Mouse (Mus musculus) retina, postnatal 1 day (tissue): ENCODE results near the gene Gm9945.
A peak's percentile ranks its signal among the peaks of the same experiment; 100 is the strongest.

Experiments
- DNase-seq: peaks from one replicate; pipeline ENCODE4 v3.0.0-alpha.2; 2012

Gene Gm9945

DNA sequence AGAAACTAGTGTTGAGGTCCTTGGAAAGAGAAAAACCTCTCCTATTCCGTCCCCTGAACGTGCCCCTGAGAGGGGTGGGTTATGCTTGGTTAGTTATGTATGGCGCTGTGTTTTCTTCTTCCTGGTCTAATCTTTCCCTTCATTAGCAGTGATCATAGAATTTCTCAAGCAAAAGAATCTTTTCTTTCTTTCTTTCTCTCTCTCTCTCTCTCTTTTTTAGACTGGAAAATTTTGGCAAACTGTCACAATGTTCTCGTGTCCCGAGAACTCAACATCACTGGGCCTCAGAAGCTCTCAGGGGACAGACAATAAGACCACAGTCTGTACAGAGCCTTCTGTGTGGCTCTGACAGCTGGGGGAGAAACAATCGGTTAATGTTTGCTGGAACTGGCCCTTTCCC, 15.5 kb downstream of the Gm9945 start:
- peak; percentile 90 for DNase-seq

DNA sequence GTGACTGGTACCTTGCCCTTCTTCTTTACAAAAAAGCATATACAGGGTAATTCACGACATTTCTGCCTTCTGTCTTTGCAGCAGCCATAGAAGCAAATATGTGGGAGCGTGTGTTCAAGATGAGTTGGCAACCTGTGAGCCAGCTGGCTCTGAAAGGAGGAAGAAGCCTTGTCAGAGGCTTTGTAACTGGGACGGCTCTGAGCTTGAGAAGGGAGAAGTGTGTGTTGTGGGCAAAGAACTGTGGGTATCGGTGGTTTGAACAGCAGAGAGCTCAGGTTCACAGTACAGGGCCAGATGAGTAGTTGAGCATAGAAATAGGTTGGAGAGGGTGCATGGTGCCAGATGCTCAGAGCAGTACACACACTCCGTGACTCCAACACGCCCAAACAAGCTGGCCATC, 17.0 kb downstream of the Gm9945 start:
- DNase-seq = no peak

DNA sequence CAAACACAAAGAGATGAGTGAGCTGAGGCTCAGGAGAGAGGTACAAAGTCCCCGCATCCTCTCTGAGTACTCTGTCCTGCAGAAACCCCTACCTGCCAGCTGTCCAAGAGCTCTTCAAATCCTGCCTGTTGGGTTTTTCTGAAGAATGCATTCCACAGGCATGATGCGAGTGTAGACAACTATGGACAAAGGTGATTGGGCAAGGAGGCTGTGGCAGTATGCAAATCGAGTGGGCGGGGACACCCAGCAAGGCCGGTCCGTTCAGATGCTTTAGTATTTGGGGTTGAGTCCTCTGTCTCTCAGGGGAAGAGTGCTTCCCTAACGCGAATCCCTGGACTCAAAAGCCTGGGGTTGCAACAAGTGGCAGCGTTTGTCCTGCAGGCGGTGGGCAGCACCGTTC, 20.6 kb downstream of the Gm9945 start:
- DNase-seq = peak; percentile 78

DNA sequence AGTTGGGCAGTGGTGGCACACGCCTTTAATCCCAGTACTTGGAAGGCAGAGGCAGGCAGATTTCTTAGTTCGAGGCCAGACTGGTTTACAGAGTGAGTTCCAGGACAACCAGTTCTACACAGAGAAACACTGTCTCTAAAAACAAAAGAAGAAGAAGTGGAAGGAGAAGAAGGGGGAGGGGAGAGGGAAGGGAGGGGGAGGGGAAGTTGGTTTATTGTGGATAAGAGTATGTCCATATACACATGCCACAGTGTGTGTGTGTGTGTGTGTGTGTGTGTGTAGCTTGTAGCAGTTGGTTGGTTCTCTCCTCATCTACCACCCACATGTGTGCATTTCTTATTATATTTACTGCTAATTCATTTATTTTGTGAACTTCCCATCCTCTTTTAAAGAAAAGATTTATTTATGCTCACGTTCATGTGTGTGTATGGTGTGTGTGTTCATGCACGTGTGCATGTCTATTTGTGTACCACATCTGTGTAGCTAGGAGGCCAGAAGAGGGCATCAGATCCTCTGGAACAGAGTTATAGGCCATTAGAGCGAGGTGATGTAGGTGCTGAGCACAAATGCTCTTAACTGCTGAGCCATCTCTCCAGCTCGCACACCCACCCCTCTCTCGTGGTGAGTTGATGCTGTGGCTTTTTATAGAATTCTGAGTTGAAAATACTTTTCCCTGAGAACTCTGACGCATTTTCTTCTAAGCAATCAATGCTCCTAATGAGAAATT, 22.2 kb downstream of the Gm9945 start:
- DNase-seq = no peak

DNA sequence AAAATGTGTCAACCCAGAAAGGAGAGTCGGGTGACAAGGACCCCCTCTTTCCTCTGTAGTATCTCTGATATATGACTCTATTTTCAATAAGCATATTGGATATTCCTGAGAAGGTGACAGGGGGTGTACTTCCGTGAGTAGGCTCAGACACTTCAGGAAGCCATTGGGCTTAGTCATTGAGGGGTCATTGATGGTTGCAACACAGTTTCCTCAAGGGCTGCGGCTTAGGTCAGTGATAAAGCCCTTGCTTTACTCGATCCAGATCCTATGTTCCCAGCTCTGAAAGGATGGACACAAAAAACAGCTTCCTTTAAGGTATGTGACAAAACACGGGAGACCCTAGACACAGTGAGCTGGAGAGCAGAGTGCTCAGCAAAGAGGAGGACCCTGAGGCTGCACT, 23.8 kb downstream of the Gm9945 start:
- DNase-seq = no peak

DNA sequence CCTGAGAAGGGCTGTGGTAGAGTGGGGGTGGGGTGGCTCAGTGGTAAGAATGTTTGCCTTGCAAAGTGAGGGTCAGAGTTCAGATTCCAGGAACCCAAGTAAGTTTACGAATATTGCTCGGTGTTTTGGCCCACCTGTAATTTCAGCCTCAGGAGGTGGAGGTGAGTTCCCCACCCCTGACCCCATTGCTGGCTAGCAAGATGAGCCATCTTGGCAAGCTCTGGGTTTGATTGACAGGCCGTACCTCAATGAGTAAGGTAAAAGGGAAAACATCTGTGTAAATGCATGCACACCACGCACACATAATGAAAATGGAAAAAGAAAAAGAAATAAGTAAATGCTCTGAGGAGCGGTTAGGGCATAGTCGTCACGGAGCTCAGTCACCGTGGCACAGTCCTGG, 24.4 kb downstream of the Gm9945 start:
- DNase-seq = no peak

DNA sequence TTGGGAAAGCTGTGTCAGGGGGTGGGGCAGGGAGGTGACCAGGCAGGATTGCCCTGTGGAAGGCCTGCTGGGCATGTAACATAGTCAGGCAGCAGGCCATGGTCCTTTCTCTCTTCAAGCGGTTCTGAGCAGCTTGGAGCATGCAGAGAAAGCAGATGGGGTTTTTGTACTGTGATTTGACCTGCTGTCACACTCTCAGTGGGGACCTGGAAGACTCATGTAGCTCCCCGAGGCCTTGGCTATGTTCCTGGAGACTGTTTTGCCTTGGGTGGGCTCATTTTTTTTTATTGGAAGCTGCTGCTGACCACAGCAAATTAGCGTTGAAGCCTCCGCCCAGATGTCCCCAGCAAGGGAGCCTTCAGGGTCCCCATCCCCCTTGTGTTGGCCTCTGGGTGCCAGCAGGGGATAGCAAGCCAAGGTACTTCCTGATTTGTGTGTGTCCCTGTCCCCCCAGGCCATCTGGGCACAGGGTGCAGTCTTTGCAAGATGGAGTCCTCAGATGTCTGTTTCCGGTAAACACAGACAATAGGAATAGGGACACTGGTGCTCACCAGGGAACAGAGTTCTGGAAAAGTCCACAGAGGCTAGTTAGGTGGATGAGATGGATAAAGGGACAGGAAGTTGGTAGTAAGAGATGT, 25.2 kb downstream of the Gm9945 start:
- peak; percentile 50 for DNase-seq

DNA sequence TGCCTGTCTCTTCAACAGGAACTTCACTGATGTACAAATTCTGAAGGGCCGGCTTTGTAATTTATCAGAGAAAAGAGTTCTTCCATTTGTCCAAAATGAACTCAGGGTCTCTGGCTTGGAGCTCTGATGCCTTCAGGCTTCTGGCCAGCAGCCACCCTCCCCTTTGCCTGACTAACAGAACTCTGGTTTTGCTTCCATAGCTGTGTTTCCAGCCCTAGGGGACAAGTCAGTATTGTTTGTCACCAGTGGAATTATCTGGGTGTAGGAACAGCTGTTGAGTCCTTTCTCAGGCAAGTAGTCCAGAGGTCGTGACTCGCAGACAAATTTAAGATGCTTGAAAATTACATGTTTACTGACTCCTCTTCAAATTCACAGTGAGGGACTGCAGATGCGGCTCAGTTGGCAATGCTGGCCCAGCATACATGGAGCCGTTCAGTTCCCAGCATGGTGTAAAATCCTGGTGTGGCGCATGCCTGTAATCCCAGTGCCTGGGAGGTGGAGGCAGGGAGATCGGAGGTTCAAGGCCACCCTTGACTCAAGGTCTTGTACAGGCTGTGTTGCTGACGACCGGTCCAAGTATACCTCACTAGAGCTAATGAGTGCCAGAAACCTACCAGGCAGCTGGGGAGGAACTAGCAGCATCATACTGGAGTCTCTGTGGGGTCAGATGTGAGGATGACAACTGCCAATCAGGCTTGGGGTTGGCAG, 27.3 kb downstream of the Gm9945 start:
- no peak for DNase-seq

DNA sequence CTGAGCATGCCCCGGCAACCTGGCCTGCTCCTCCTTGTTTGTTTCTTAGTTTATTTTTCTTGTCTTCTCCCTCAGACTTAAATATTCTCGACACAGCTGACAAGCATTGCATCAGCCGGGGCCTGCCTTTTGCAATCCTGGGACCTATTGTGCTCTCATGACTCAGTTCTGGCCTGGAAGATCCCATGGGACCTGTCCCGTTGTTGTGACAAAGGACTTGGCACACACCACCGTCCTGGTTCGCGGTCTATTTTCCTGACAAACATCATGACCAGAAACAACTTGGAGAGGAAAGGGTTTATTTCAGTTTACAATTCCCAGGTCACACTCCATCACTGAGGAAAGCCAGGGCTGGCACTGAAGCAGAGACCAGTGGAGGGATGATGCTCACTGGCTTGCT, 28.2 kb downstream of the Gm9945 start:
- no peak for DNase-seq

DNA sequence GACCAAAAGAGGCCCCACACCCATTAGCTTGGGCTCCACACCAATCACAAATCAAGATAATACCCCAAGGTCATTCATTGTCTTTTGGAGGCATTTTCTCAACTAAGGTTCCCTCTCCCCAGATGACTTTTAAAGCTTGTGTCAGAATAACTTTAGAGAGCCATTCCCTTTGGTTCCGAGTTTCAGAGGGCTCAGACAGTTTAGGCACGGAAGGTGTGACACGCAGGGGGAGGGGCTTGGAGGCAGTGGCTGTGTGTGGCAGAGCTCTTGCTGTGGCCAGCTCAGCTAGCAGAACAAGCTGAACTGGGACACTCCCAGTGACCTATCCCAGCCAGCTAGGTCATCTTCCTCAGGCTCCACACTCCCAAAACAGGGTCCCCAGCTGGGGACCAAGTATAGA, 28.6 kb downstream of the Gm9945 start:
- no peak for DNase-seq

DNA sequence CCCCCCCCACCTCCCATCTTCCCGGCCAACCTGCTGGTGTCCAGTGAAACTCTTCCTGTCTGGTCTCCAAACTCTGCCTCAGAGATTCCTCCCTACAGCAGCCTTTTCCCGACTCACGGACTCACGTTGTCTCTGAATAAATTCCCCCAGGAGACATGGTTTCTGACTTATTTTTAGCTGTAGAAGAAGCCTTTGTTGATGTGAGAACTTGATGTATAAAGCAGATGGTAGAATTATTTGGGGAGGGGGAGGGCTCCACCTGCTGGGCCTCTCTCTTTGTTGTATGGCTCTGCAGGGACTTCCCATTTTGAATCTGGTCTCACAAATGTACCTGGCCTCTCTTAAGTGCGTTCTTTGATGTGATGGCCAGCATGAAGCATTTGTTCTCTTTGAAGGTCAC, 30.4 kb downstream of the Gm9945 start:
- no peak for DNase-seq

DNA sequence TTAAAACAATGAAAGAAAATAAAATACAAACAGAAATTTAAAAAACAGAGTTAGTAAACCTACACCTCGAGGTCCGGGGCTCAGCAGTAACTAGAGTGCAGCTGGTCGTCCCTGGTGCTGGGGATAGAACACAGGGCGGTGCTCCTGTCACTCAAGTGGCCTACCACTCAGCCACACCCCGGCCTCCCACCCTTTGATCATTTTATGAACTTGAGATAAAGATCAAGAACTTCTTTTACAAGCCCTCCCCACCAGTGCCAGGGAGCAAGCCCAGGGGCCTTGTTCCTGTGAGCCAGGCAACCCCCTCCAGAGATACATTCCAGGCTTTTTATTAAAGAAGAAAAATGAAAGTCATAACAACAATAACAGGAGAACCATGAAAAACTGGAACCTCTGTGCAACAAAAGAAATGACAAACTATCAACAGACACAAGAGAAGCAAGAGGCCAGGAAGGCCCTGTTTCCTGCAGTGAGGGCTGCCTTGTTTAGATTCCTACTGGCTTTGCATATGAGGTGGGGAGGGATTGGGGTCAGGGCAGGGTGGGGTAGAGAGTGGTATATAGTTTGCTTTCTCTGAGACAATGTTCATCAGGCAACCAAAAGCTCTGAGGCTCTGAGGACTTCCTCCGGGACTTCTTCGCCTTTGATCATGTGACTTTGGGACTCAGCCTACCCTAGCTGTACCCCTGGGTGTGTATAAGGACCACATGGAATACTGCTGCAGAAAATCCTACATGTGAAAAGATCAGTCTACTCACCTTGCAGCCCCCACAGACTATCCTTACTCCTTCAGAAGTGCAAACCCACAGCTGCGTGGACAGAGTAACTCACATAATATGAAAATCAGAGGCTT, 37.0 kb downstream of the Gm9945 start:
- no peak for DNase-seq

DNA sequence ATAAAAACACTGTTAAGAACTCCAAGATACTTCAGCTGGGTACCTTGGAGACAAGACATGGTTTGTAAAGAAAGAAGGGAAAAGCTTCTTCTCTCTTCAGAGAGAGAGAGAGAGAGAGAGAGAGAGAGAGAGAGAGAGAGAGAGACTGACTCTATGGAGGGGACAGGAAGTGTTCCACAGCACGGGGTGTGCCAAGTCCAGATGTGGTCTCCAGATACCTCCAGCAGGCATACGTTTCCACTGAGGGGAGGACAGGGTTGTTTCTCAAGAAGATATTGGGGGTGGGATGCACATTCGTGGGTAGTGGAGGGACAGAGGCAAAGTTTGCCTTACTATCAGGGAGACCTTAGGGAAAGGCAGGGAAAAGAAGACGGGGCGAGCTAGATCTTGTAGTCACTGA, 38.8 kb downstream of the Gm9945 start:
- DNase-seq = no peak

DNA sequence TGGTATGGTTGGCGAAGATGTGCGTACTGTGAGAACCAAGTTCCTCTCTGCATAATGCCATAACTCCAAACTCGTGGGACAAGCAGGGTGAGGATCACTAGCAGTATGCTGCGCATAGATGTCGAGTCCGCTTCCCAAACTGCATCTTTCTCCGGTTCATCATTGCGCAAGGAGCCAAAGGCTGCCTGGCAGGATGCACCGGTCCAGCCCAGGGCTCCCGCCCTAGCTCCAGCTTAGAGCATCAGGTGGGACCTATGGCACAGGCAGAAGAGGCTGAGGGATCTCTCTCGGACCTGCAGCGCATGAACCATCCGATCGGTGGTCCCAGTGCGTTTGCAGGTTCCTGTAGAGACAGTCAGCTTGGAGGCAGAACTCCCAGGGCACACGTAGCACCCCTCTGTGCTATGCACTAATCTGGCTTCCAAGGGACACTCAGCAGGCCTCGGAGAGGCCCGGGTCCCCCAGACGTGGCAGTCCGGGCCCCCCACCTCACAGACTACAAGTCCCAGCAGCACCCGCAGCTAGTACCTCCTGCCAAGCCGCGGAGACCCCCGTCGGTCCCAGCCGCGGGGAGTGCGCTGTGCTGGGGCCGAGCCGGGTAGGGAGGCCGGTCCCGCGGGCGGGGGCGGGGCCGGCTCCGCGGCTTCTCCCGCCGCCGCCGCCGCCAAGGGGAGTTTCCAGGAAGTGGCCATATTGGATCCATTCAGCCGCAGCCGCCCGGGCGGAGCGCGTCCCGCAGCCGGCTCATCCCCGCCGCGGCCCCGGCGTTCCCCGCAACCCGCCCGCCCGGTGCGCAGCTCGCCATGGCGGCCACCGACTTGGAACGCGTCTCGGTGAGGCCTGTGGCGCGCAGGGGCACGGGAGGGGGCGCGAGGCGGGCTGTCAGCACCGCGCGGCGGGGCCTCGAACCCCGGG, 39.5 kb downstream of the Gm9945 start, which contains the start of gene Sept8:
Gene Sept8, plus strand, starts transcription at position 51 of the 915 bp plus-strand sequence.
- DNase-seq = peak; percentile 83

DNA sequence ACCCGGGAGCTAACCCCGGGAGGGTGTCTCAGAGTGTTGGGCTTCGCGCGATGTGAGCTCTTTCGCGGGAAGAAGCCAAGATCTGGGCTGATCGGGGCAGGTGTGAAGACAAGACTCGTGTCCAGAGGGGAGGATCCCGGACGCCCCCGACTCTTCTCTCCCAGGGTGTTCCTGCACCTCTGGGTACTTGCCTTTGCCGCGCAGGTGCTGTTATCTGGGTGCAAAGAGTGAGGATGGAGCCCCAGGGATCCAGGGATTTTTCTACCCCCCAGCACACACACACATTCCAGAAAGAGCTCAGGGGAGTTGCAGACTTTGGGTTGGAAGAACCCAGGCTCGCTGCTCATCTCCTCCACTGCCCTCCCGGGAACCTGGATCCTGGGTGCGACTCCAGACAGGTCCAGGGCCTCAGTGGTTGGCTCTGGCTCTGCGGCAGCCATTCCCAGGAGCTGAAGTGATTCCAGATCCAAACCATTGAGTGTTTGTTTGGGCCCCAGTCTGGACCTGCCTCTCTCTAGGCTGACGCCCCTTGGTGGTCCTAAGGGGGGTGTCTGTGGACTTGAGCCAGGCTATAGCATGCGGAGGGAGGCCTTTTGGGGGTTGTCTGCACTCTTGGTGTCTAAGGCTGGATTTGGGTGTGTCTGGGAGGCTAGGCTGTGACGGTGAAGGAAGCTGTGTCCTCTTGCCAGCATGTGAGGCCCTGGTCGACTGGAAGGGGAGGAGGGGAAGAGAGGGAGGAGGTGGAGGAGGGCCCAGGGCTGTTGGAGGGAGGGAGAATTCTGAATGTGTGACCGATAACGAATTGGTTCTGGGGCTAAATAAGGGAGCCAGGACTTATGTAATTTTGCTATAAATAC, 40.4 kb downstream of the Gm9945 start:
- peak; percentile 71 for DNase-seq

DNA sequence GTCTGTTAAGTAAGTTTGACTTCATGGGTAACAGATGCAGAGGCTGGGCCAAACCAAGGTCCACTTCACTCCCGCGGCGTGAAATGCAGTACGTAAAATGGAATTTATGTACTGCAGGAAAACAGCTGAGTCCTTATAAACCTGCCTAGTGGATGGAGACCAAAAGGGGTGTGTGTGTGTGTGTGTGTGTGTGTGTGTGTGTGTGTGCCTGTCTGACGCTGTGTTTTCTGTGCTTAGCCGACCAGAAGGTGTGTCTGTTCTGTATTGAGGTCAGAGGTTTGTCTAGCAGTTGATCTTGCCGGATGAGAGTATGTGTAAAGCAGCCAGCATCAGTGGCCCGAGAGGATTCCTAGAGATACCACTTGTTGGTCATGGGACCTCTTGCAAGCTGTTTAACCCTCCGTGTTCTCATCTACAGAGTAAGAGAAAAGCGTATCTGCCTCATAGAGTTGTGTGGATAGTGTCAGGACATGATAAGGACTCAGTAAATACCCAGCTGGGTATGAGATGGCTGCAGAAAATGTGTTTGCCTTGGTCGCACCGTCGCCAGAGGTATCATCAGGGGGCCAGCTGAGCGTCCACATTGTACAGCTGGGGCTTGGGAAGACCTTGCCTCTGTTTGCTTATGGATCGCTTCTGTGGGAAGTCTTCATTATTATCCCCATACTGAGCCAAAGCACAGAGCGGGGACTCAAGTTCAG, 41.3 kb downstream of the Gm9945 start:
- peak; percentile 55 for DNase-seq

DNA sequence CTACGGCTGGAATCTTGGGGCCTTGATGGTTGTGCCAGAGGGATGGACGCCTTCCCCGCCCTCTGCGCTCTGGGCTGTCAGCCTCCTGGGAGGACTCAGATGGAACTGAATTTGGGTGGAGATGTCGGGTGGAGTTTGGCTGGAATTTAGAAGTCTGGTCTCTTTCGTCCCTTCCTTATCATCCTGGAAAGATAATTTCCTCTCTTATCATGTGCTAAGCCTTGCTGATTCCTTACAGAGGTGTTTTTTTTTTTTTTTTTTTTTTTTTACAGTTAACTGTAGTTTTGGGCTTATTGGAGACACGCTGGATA, 41.8 kb downstream of the Gm9945 start:
- DNase-seq = no peak

DNA sequence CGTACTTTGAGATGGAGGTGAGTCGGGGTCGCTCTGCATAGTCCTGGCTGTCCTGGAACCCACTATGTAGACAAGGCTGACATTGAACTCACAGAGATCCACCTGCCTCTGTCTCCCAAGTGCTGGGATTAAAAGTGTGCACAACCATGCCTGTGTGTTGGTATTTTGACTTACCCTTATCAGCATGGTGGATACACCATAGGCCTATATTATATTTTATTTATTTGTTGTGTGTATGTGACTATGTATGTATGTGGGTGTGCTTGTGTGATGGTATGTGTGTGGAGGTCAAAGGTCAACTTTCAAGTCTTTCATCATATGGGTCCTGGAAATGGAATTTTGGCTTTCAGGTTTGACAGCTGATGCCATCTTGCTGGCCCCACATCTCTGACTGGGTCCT, 42.4 kb downstream of the Gm9945 start:
- no peak for DNase-seq

DNA sequence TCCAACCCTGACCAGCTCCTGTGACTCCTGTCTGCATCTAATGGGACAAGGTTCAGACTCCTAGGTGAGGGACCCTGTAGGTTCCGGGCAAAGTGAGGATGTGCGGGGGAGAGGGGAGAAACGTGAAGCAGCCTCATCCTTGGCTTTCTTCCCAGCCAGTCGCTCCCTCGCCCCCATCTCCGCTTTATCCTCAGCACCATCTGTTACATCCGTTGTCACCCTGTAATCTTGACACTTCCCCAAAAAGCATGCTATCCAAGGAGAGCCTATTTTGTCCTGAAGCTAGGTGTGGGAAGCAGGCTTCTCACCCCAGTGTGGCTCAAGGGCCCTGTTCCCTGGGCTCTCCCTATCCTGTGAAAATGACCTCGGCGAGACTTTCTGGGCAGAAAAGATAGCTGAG, 43.0 kb downstream of the Gm9945 start:
- DNase-seq = no peak

DNA sequence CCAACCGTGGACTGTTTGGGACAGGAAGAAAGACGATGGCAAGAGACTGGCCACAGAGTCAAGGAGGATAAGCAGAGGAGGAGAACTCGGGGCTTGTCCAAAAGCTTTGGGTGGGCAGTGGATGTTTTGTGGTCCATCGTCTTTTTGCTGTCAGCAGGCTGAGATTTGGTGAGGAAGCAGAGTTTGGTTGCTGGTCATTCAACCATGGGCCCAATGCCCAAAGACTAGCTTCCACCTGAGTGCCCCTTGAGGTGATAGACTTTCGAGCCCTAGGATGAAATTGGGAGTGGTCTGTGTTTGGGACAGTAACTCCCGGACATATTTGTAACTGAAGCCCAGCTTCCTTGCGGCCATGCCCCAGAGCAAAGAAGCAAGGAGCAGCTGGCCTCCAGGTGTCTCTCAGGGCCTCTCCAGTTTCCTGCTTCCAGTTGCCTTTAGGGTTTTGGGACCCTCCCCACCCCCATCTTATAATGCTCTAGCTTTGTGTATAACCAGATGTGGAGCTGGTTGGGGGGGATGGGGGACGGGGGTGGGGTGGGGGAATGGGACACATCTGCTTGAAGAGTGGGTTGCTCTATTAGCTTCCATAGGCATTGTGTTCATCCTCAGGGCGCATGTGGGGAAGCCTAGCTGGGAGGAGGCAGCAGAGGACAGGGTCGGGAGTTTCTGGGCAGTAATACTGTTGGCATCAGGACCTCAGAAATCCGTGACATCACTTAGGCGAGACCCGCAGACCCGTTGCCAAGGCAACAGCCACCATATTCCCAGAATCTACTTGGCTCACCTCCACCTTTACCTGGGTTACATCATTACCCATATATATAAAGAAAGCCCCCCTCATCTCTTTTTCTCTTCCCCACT, 43.8 kb downstream of the Gm9945 start:
- DNase-seq = no peak
